Mouse (Mus musculus) heart, postnatal 0 days (tissue): ENCODE measurements around the gene Mrpl38. TPM values are rescaled to one million over a fixed set of nuclear protein-coding genes. Genes with fewer than 3 reads are reported as not detected.

Source experiments
- ATAC-seq: fragments of 200-750 bp; cut with Nextera tagmentation; 2 replicates; pipeline ENCODE4 v1.8.0; 2017; ENCODE audit warnings: low read depth, moderate number of reproducible peaks, moderate library complexity; ENCODE audit not compliant: insufficient read depth
- DNase-seq: peaks from one replicate; pipeline ENCODE4 v3.0.0-alpha.2; 2016; ENCODE audit warnings: low spot score
- H3K27ac ChIP-seq: fragments of 300-500 bp; sonication (generic); 2 replicates; pipeline ENCODE4 v1.5.1; 2014; ENCODE audit warnings: low read depth, mild to moderate bottlenecking
- H3K27me3 ChIP-seq: fragments of 300-500 bp; sonication (generic); 2 replicates; pipeline ENCODE4 v1.6.1; 2014; ENCODE audit warnings: low read length, mixed read lengths; ENCODE audit not compliant: control insufficient read depth, insufficient read depth
- H3K36me3 ChIP-seq: fragments of 300-500 bp; sonication (generic); replicated peaks from 2 replicates; pipeline ENCODE4 v1.6.1; 2014; ENCODE audit warnings: low read length, mixed read lengths; ENCODE audit not compliant: control insufficient read depth, insufficient read depth
- H3K4me1 ChIP-seq: fragments of 300-500 bp; sonication (generic); 2 replicates; pipeline ENCODE4 v1.6.1; 2014; ENCODE audit warnings: antibody characterized with exemption; ENCODE audit not compliant: control insufficient read depth, insufficient read depth
- H3K4me2 ChIP-seq: fragments of 300-500 bp; sonication (generic); 2 replicates; pipeline ENCODE4 v1.6.1; 2014; ENCODE audit warnings: low read depth, mild to moderate bottlenecking, low read length, moderate library complexity
- H3K4me3 ChIP-seq: fragments of 300-500 bp; sonication (generic); 2 replicates; pipeline ENCODE4 v1.5.1; 2014; ENCODE audit warnings: low read depth, low read length
- H3K9ac ChIP-seq: fragments of 300-500 bp; sonication (generic); replicated peaks from 2 replicates; pipeline ENCODE4 v1.6.1; 2014; ENCODE audit warnings: low read depth, low read length, mixed read lengths
- H3K9me3 ChIP-seq: fragments of 300-500 bp; sonication (generic); replicated peaks from 2 replicates; pipeline ENCODE4 v1.6.1; 2016; ENCODE audit warnings: low read length; ENCODE audit not compliant: control insufficient read depth
- CTCF ChIP-seq: IDR thresholded peaks from 2 replicates; pipeline ENCODE4 v1.5.1; 2016; ENCODE audit warnings: antibody characterized with exemption, control low read depth, low read depth
- EP300 ChIP-seq: IDR thresholded peaks from 2 replicates; pipeline ENCODE4 v1.6.1; 2016; ENCODE audit warnings: antibody characterized with exemption, low read depth
- WGBS: fragments of 180-500 bp; shearing (Covaris S2); extraction: QIAGEN DNeasy Blood & Tissue Kit; methylation state at CpG from one replicate; pipeline ENCODE4 v1.1.7; 2014; 5-methylcytosine and 5-hydroxymethylcytosine counted together
- polyA plus RNA-seq: library from polyadenylated mRNA; unstranded; fragments of >200 nt; fragmentation: Nextera tagmentation; extraction: Ambion mirVana; gene quantifications from 2 replicates; pipeline ENCODE4 v1.2.1, GENCODE M21; 2015
- total RNA-seq: library from RNA; depleted of rRNA; stranded (reverse); fragments of >200 nt; gene quantifications from 2 replicates; pipeline ENCODE4 v1.2.3, GENCODE M21; 2014; ENCODE audit warnings: low replicate concordance

Mrpl38 gene
- total and polyA plus RNA-seq, 2 experiments from 2014 or later = 79.1 to 114 TPM

DNA sequence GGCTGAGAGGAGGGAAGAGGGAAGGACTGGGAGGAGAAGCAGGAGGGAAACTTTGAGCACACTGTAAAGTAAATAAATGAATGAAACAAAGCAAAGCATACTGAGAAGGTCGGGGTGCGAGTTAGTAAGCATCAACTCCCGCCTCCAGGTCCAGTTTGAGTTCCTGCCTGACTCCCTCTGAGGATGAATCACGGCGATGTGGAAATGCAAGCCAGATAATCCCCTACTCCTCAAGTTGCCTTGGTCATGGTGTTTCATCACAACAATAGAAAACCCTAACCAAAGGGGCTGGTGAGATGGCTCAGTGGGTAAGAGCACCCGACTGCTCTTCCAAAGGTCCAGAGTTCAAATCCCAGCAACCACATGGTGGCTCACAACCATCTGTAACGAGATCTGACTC, 37.3 kb upstream of the Mrpl38 start:
- TF ChIP-seq CTCF = no peak
- no peak for TF ChIP-seq EP300
- H3K27me3 ChIP-seq = no peaks in the 10 kb centered on the region
- H3K4me1 ChIP-seq = no peaks in the 10 kb centered on the region
- DNase-seq (no peak), ATAC-seq (no peak)
- 89% methylated on average over 7 of the region's 7 CpGs for WGBS
- H3K4me2 ChIP-seq = no peak overlapping the region
- H3K4me3 ChIP-seq = no peak overlapping the region
- H3K9ac ChIP-seq = no peak overlapping the region
- H3K27ac ChIP-seq = no peak overlapping the region
- no peaks in the 10 kb centered on the region for H3K9me3 ChIP-seq
- H3K36me3 ChIP-seq = peaks cover 90% of the 10 kb centered on the region

DNA sequence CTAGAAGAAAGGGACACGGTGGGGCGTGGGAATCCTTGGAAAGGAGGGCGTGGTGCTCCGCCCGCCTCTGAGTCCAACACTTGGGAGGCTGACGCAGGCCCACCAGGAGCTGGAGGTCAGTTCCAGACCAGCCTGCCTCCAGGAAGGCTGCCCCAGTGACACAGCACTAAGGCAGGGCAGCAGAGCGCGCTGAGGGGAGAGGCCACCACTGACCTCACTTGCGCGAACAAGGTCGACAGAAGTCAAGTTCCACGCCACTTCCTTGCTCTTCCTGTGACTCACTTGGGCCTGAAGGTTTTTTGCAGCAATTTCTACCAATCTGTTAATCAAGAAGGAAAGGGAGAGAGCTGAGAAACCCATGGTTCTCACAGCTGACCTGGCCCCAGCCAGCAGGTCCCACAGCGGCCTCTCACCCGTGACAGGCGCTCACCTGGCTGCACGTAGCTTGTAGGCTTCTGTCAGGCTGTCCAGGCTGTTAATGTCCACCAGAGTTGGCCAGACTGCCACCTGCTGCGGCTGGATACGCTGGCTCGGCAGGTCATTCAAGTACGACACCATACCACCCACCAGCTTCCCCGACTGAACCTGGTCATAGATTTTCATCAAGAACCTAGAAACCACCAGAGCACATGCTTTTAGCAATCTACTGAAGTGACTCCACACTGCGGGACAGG, 36.2 kb upstream of the Mrpl38 start:
- Histone ChIP-seq H3K4me3 (no peak overlapping the region), H3K9me3 (no peaks in the 10 kb centered on the region), H3K27me3 (no peaks in the 10 kb centered on the region), H3K9ac (no peak overlapping the region), H3K4me2 (no peak overlapping the region), H3K4me1 (no peaks in the 10 kb centered on the region), H3K36me3 (peaks cover 80% of the 10 kb centered on the region), H3K27ac (no peak overlapping the region)
- ATAC-seq (no peak), DNase-seq (no peak)
- TF ChIP-seq EP300 = no peak
- TF ChIP-seq CTCF = no peak
- WGBS = 90% methylated on average over 22 of the region's 22 CpGs

GRCm38 (mm10) chr11:116171959-116172358, 33.3 kb upstream of the Mrpl38 start:
- H3K36me3 ChIP-seq = peaks cover 56% of the 10 kb centered on the region
- no peak for ATAC-seq

DNA sequence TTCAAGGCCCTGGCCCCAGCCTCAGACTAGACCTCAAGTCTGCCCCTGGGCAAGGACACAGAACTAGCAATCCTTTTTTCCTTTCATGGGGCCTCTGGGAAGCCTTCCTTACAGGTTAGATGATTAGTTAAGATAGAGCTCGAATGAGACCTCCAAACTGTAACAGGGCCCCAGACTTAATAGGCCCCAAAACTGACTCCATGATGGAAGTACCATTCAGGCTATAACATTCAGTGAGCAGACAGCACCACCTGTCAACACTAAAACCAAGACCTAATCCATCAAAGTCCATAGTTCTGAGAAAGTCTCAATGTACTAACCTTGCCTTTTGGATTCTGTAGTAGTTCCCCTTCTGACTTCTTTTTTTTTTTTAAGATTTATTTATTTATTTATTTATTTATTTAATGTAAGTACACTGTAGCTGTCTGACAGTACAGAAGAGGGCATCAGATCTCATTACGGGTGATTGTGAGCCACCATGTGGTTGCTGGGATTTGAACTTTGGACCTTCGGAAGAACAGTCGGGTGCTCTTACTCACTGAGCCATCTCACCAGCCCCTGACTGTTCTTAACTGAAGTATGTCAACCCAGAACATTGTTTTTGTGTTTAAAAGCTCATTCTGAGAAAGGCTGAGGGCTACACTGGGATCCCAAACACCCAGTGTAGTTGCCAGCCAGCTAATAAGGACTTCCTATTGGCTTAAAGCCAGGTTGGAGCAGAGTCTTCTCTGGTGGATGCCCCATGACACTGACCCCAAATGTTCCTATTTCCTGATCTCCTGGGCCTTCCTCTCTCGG, 31.5 kb upstream of the Mrpl38 start:
- ATAC-seq (no peak), DNase-seq (no peak)
- no peaks in the 10 kb centered on the region for H3K9me3 ChIP-seq
- H3K4me1 ChIP-seq = peaks cover 8% of the 10 kb centered on the region
- peaks cover 49% of the 10 kb centered on the region for H3K36me3 ChIP-seq
- H3K9ac ChIP-seq = no peak overlapping the region
- 77% methylated on average over 5 of the region's 5 CpGs for WGBS
- no peak overlapping the region for H3K4me3 ChIP-seq
- TF ChIP-seq EP300 (no peak), CTCF (no peak)
- no peak overlapping the region for H3K4me2 ChIP-seq
- no peak overlapping the region for H3K27ac ChIP-seq
- no peaks in the 10 kb centered on the region for H3K27me3 ChIP-seq

More at GRCm38 (mm10) chr11:116171959-116172358, 33.3 kb upstream of the Mrpl38 start:
- Histone ChIP-seq H3K4me1 (peaks cover 2% of the 10 kb centered on the region), H3K4me2 (no peak overlapping the region), H3K27me3 (no peaks in the 10 kb centered on the region), H3K27ac (no peak overlapping the region), H3K4me3 (no peak overlapping the region), H3K9me3 (no peaks in the 10 kb centered on the region), H3K9ac (no peak overlapping the region)
- TF ChIP-seq EP300 = no peak
- no peak for TF ChIP-seq CTCF
- no peak for DNase-seq
- WGBS = 87% methylated on average over 2 of the region's 2 CpGs

DNA sequence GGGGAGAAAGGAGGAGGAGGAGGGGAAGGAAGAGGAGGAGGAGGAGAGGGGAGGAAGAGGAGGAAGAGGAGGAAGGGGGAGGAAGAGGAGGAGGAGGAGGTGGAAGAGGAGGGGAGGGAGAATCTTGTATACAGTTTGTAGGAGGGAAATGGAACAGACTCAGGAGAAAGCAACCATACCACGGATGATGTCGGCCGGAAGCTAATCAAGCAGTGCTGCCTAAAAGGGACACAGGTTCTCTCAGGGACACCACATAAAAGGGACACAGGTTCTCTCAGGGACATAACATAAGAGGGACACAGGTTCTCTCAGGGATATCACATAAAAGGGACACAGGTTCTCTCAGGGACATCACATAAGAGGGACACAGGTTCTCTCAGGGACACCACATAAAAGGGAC, 30.5 kb upstream of the Mrpl38 start:
- H3K4me3 ChIP-seq = no peak overlapping the region
- TF ChIP-seq CTCF = no peak
- no peak for TF ChIP-seq EP300
- no peaks in the 10 kb centered on the region for H3K27me3 ChIP-seq
- no peak overlapping the region for H3K4me2 ChIP-seq
- H3K4me1 ChIP-seq = peaks cover 8% of the 10 kb centered on the region
- H3K9me3 ChIP-seq = no peaks in the 10 kb centered on the region
- DNase-seq = no peak
- no peak overlapping the region for H3K27ac ChIP-seq
- ATAC-seq = no peak
- WGBS = 71% methylated on average over 3 of the region's 3 CpGs
- H3K9ac ChIP-seq = no peak overlapping the region
- H3K36me3 ChIP-seq = peaks cover 44% of the 10 kb centered on the region
